Mouse (Mus musculus) midbrain, postnatal 0 days (tissue): ENCODE data around the gene Rtca. TPM values are rescaled to one million over a fixed set of nuclear protein-coding genes. Genes with fewer than 3 reads are reported as not detected.

Experiments used
- ATAC-seq: fragments of 200-750 bp; cut with Nextera tagmentation; 2 replicates; pipeline ENCODE4 v1.8.0; 2017; ENCODE audit warnings: moderate number of reproducible peaks, mild to moderate bottlenecking, moderate TSS enrichment, moderate library complexity; ENCODE audit not compliant: low FRiP score
- DNase-seq: peaks from one replicate; pipeline ENCODE4 v3.0.0-alpha.2; 2015; ENCODE audit warnings: low spot score
- H3K27ac ChIP-seq: fragments of 300-500 bp; sonication (generic); 2 replicates; pipeline ENCODE4 v1.5.1; 2014; ENCODE audit warnings: low read depth, mild to moderate bottlenecking, low read length, mixed read lengths
- H3K27me3 ChIP-seq: fragments of 300-500 bp; sonication (generic); 2 replicates; pipeline ENCODE4 v1.6.1; 2014; ENCODE audit warnings: low read length, control low read depth, mixed read lengths; ENCODE audit not compliant: insufficient read depth
- H3K36me3 ChIP-seq: fragments of 300-500 bp; sonication (generic); 2 replicates; pipeline ENCODE4 v1.6.1; 2014; ENCODE audit warnings: low read length, control low read depth, mixed read lengths; ENCODE audit not compliant: insufficient read depth
- H3K4me1 ChIP-seq: fragments of 300-500 bp; sonication (generic); 2 replicates; pipeline ENCODE4 v1.6.1; 2014; ENCODE audit warnings: mild to moderate bottlenecking, control low read depth, antibody characterized with exemption, low read length, mixed read lengths; ENCODE audit not compliant: insufficient read depth
- H3K4me2 ChIP-seq: fragments of 300-500 bp; sonication (generic); 2 replicates; pipeline ENCODE4 v1.6.1; 2014; ENCODE audit warnings: low read depth, mild to moderate bottlenecking, low read length, mixed read lengths; ENCODE audit not compliant: poor library complexity, severe bottlenecking
- H3K4me3 ChIP-seq: fragments of 300-500 bp; sonication (generic); 2 replicates; pipeline ENCODE4 v1.5.1; 2014; ENCODE audit warnings: low read depth, mild to moderate bottlenecking, low read length, moderate library complexity
- H3K9ac ChIP-seq: fragments of 300-500 bp; sonication (generic); replicated peaks from 2 replicates; pipeline ENCODE4 v1.6.1; 2014; ENCODE audit warnings: mild to moderate bottlenecking, low read length, moderate library complexity, mixed read lengths; ENCODE audit not compliant: poor library complexity, severe bottlenecking
- H3K9me3 ChIP-seq: fragments of 300-500 bp; sonication (generic); 2 replicates; pipeline ENCODE4 v1.6.1; 2016; ENCODE audit warnings: low read length, control low read depth
- CTCF ChIP-seq: IDR thresholded peaks from 2 replicates; pipeline ENCODE4 v1.5.1; 2016; ENCODE audit warnings: antibody characterized with exemption, mild to moderate bottlenecking
- WGBS: fragments of 180-500 bp; shearing (Covaris S2); extraction: QIAGEN DNeasy Blood & Tissue Kit; methylation state at CpG from one replicate; pipeline ENCODE4 v1.1.7; 2014; 5-methylcytosine and 5-hydroxymethylcytosine counted together
- polyA plus RNA-seq: library from polyadenylated mRNA; unstranded; fragments of >200 nt; fragmentation: Nextera tagmentation; extraction: Ambion mirVana; gene quantifications from 2 replicates; pipeline ENCODE4 v1.2.1, GENCODE M21; 2015
- total RNA-seq: library from RNA; depleted of rRNA; stranded (reverse); fragments of >200 nt; gene quantifications from 2 replicates; pipeline ENCODE4 v1.2.3, GENCODE M21; 2014

Rtca gene
- total and polyA plus RNA-seq, 2 experiments from 2014 or later, result 109 to 146 TPM

GRCm38 (mm10) chr3:116512151-116512903 is 4.3 kb upstream of the Rtca start:
- Histone ChIP-seq H3K4me2 (peak overlapping the region; percentile 79), H3K27ac (no peak overlapping the region), H3K4me3 (peak overlapping the region; percentile 68), H3K9me3 (no peaks in the 10 kb centered on the region), H3K27me3 (no peaks in the 10 kb centered on the region), H3K4me1 (peaks cover 6% of the 10 kb centered on the region; the same call in 1 of the 2 replicates), H3K36me3 (no peaks in the 10 kb centered on the region), H3K9ac (0 out of 2 replicates have a peak overlapping the region, but pooled peaks have one; percentile 68)
- 44% methylated on average over 12 of the region's 12 CpGs for WGBS
- ATAC-seq (peak; percentile 65), DNase-seq (peak; percentile 60)
- TF ChIP-seq CTCF, result peak; percentile 61

DNA sequence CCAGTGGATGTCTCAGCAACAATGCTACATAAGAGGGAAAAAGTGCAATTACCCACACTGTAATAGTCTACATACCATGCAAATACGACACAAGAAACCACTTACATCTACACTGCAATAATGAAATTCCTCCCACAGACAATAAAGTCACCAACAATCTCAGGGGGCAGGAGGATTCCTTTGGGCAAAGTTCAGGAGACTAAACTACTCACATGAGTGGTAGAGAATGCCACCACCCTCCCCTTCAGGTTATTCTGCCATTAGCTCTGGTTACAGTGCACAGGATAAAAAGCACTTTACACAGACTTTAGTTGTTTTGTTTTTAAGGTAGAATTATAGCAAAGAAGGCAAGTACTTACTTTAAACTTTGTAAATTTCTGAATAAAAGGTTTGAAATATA is 12.3 kb downstream of the Rtca start:
- WGBS, result 100% methylated on average over 1 of the region's 1 CpGs
- H3K36me3 ChIP-seq, result peaks cover 57% of the 10 kb centered on the region
- no peak overlapping the region for H3K27ac ChIP-seq
- ATAC-seq, result no peak
- H3K4me3 ChIP-seq, result no peak overlapping the region
- no peaks in the 10 kb centered on the region for H3K9me3 ChIP-seq
- H3K9ac ChIP-seq, result no peak overlapping the region
- TF ChIP-seq CTCF, result no peak
- H3K4me2 ChIP-seq, result no peak overlapping the region
- H3K27me3 ChIP-seq, result no peaks in the 10 kb centered on the region
- no peaks in the 10 kb centered on the region for H3K4me1 ChIP-seq
- DNase-seq, result no peak

- DNase-seq, result no peak
- Histone ChIP-seq H3K9ac (no peak overlapping the region), H3K4me3 (no peak overlapping the region), H3K27me3 (no peaks in the 10 kb centered on the region), H3K4me2 (no peak overlapping the region), H3K27ac (no peak overlapping the region), H3K9me3 (no peaks in the 10 kb centered on the region), H3K4me1 (no peaks in the 10 kb centered on the region), H3K36me3 (peaks cover 57% of the 10 kb centered on the region)
- no peak for TF ChIP-seq CTCF
- WGBS, result 68% methylated on average over 5 of the region's 5 CpGs
- ATAC-seq, result no peak
Measured at GRCm38 (mm10) chr3:116493658-116494057, 14.3 kb downstream of the Rtca start.

DNA sequence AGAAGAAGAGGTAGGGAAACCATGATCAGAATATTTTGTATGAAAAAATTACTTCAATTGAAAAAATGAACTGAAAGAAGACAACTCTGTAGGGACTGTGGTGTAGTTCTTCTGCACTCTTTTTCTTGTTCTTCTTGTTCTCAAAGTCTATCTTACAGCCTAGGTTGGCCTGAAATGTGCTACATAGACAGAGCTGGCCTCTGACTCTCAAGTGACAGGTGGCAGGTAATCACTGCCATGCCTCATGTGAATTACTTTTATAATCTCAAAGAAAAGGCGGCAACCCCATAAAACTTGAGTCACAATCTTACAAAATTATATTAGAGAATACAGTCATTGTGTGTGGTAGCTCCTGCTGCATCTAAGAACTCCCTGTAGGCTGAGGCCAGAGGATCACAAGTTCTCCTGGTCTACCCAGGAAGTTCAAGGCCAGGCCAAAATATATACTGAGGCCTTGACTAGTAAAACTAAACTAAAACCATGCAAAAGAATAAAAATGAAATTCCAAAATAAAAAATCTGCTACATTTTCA is 16.0 kb downstream of the Rtca start:
- TF ChIP-seq CTCF, result no peak
- ATAC-seq (no peak), DNase-seq (no peak)
- WGBS, result 92% methylated on average over 1 of the region's 1 CpGs
- Histone ChIP-seq H3K9ac (no peak overlapping the region), H3K9me3 (no peaks in the 10 kb centered on the region), H3K4me3 (no peak overlapping the region), H3K27ac (no peak overlapping the region), H3K27me3 (no peaks in the 10 kb centered on the region), H3K4me2 (no peak overlapping the region), H3K4me1 (no peaks in the 10 kb centered on the region), H3K36me3 (peaks cover 62% of the 10 kb centered on the region)

GRCm38 (mm10) chr3:116490920-116491319 is 17.1 kb downstream of the Rtca start:
- H3K27me3 ChIP-seq, result no peaks in the 10 kb centered on the region
- no peak overlapping the region for H3K4me3 ChIP-seq
- H3K36me3 ChIP-seq, result peaks cover 58% of the 10 kb centered on the region
- H3K9me3 ChIP-seq, result no peaks in the 10 kb centered on the region
- peak; percentile 29 for TF ChIP-seq CTCF
- no peak overlapping the region for H3K9ac ChIP-seq
- DNase-seq, result no peak
- H3K4me2 ChIP-seq, result no peak overlapping the region
- ATAC-seq, result no peak
- H3K4me1 ChIP-seq, result no peaks in the 10 kb centered on the region
- H3K27ac ChIP-seq, result no peak overlapping the region
- 95% methylated on average over 5 of the region's 5 CpGs for WGBS

DNA sequence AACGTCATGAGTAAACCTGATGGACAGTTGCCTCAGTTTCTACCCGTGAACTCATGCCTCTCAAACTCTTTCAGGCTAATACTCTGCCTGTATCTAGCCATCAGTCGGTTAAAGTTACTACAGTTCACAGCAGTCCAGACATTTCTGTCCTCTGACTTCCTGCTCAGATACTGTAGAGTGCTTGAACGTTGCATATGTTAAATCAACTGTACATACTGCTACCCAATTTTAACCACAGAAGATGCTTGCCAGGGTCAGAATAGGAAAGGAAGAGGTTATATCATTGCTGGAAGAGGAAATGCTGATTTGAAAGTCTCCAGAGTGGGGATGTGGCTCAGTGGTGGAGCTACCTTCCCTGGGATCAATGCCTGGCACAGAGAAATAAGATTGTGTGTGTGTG is 24.7 kb downstream of the Rtca start:
- no peak for ATAC-seq
- no peak for TF ChIP-seq CTCF
- H3K27me3 ChIP-seq, result no peaks in the 10 kb centered on the region
- H3K9ac ChIP-seq, result no peak overlapping the region
- no peak overlapping the region for H3K27ac ChIP-seq
- DNase-seq, result no peak
- 87% methylated on average over 4 of the region's 4 CpGs for WGBS
- H3K4me1 ChIP-seq, result no peaks in the 10 kb centered on the region
- H3K36me3 ChIP-seq, result peaks cover 8% of the 10 kb centered on the region
- no peaks in the 10 kb centered on the region for H3K9me3 ChIP-seq
- no peak overlapping the region for H3K4me3 ChIP-seq
- H3K4me2 ChIP-seq, result no peak overlapping the region
